Comparison of ENCODE assay signal across 9 mouse cellular contexts in the genomic region with DNA sequence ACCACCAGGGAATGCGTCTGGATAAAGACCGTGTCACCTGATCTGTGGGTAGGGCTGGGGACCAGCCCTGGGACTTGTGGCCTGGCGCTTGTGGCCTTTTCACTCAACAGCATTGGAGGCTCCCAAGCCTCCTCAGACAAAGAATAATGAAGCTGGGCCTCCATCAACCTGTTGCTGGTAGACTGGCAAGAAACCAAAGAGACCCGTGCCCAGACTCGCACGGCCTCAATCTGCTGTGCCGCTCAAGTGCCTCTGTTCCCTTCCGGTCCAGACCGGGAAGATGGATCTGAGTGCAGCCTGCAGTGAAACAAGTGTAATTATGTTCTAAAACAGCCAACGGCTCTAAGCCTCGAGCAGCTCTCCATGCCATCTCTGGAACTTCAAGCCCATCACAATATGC. TPM values are rescaled to one million over a fixed set of nuclear protein-coding genes. Genes with fewer than 3 reads are reported as not detected.
DNase-seq lines count a peak whose midpoint lies in the region; ATAC-seq and TF ChIP-seq lines count a peak whose summit lies in the region.
"Had no signal": no experiment of that assay in that cellular context is flagged by ENCODE, and none has a peak within 500 bp of the region (broad histone marks: within the 10 kb centered on the region; RNA-seq: fewer than 3 reads in every experiment).

No protein-coding gene starts in this region.

- H3K27me3 ChIP-seq in kidney, embryonic 15.5 days, result no peaks in the 10 kb centered on the region
- no peaks in the 10 kb centered on the region for H3K27me3 ChIP-seq in embryonic facial prominence, embryonic 13.5 days
- H3K27me3 ChIP-seq in hindbrain, postnatal 0 days (ENCODE audit: insufficient read depth, low read length), result no peaks in the 10 kb centered on the region
- H3K27me3 ChIP-seq in midbrain, embryonic 16.5 days (ENCODE audit: control insufficient read depth, insufficient read depth, low read depth, low read length), result no peaks in the 10 kb centered on the region

- H3K27ac ChIP-seq in kidney, embryonic 15.5 days, result peak overlapping the region; percentile 92
- H3K27ac ChIP-seq in embryonic facial prominence, embryonic 13.5 days, result peak overlapping the region; percentile 87
- H3K27ac ChIP-seq in hindbrain, postnatal 0 days, result peak overlapping the region; percentile 45; the same call in 1 of the 2 replicates
- 0 out of 2 replicates have a peak overlapping the region, but pooled peaks have one; percentile 23 for H3K27ac ChIP-seq in midbrain, embryonic 16.5 days (ENCODE audit: low read length)

- peaks cover 78% of the 10 kb centered on the region for H3K4me1 ChIP-seq in kidney, embryonic 15.5 days
- H3K4me1 ChIP-seq in embryonic facial prominence, embryonic 13.5 days, result peaks cover 76% of the 10 kb centered on the region
- H3K4me1 ChIP-seq in hindbrain, postnatal 0 days (ENCODE audit: insufficient read depth, low read length), result peaks cover 45% of the 10 kb centered on the region
- H3K4me1 ChIP-seq in midbrain, embryonic 16.5 days (ENCODE audit: control insufficient read depth, insufficient read depth, low read length), result peaks cover 78% of the 10 kb centered on the region

- DNase-seq in kidney, adult 8-10 months, result no peak
- DNase-seq in hindbrain, postnatal 0 days (ENCODE audit: low spot score), result peak; percentile 57
- DNase-seq in layer of hippocampus, adult 18-20 months (ENCODE audit: low spot score in 2 of 2), result no peak
- DNase-seq in cerebellum, adult 9-10 months, result no peak
- DNase-seq in kidney, postnatal 36 days, result no peak
- DNase-seq: retina, postnatal 1 day had no signal

- no peak for TF ChIP-seq CTCF in hindbrain, postnatal 0 days (IDR thresholded peaks at IDR 0.05; ENCODE audit: low read depth)

- ATAC-seq in kidney, embryonic 15.5 days (replicated peaks; ENCODE audit: low FRiP score), result no peak
- ATAC-seq in embryonic facial prominence, embryonic 13.5 days (ENCODE audit: insufficient number of reproducible peaks, insufficient read depth, low FRiP score, low TSS enrichment, low read depth), result no peak
- no peak for ATAC-seq in hindbrain, postnatal 0 days
- no peak for ATAC-seq in midbrain, embryonic 16.5 days

- no peaks in the 10 kb centered on the region for H3K36me3 ChIP-seq in kidney, embryonic 15.5 days
- no peaks in the 10 kb centered on the region for H3K36me3 ChIP-seq in embryonic facial prominence, embryonic 13.5 days
- H3K36me3 ChIP-seq in hindbrain, postnatal 0 days (ENCODE audit: insufficient read depth, low read length), result no peaks in the 10 kb centered on the region
- no peaks in the 10 kb centered on the region for H3K36me3 ChIP-seq in midbrain, embryonic 16.5 days (ENCODE audit: control insufficient read depth, insufficient read depth, low read length)

- peak overlapping the region; percentile 62 for H3K4me2 ChIP-seq in kidney, embryonic 15.5 days
- H3K4me2 ChIP-seq in embryonic facial prominence, embryonic 13.5 days, result peak overlapping the region; percentile 79
- H3K4me2 ChIP-seq in hindbrain, postnatal 0 days (ENCODE audit: low read depth, low read length), result peak overlapping the region; percentile 72
- peak overlapping the region; percentile 69 for H3K4me2 ChIP-seq in midbrain, embryonic 16.5 days (ENCODE audit: low read length)

- H3K4me3 ChIP-seq in kidney, embryonic 15.5 days (replicated peaks), result peak overlapping the region; percentile 73
- H3K4me3 ChIP-seq in embryonic facial prominence, embryonic 13.5 days, result peak overlapping the region; percentile 74
- no peak overlapping the region for H3K4me3 ChIP-seq in hindbrain, postnatal 0 days (ENCODE audit: low read length)
- H3K4me3 ChIP-seq in midbrain, embryonic 16.5 days (ENCODE audit: low read depth, low read length), result no peak overlapping the region

- H3K9me3 ChIP-seq in kidney, embryonic 15.5 days (replicated peaks), result no peaks in the 10 kb centered on the region
- H3K9me3 ChIP-seq in embryonic facial prominence, embryonic 13.5 days, result no peaks in the 10 kb centered on the region
- H3K9me3 ChIP-seq in hindbrain, postnatal 0 days (ENCODE audit: low read length), result no peaks in the 10 kb centered on the region
- no peaks in the 10 kb centered on the region for H3K9me3 ChIP-seq in midbrain, embryonic 16.5 days (replicated peaks; ENCODE audit: control insufficient read depth, low read length, poor library complexity, severe bottlenecking)

- WGBS in kidney, embryonic 15.5 days, result 28% methylated on average over 11 of the region's 11 CpGs
- 22% methylated on average over 11 of the region's 11 CpGs for WGBS in embryonic facial prominence, embryonic 13.5 days
- WGBS in hindbrain, postnatal 0 days, result 32% methylated on average over 11 of the region's 11 CpGs
- WGBS in midbrain, embryonic 16.5 days, result 36% methylated on average over 11 of the region's 11 CpGs

- peak overlapping the region; percentile 29; the same call in 1 of the 2 replicates for H3K9ac ChIP-seq in kidney, embryonic 15.5 days
- peak overlapping the region; percentile 49 for H3K9ac ChIP-seq in embryonic facial prominence, embryonic 13.5 days
- H3K9ac ChIP-seq in hindbrain, postnatal 0 days (replicated peaks; ENCODE audit: low read length), result no peak overlapping the region
- no peak overlapping the region for H3K9ac ChIP-seq in midbrain, embryonic 16.5 days (ENCODE audit: low read depth, low read length)

RNA-seq across cellular contexts. Expression of a gene that starts 52.7 kb away (rescaled TPM):
- 106 and 110 TPM in 2 replicates for polyA plus RNA-seq in kidney, embryonic 15.5 days (2015; fragmentation: Nextera tagmentation; extraction: Ambion mirVana)
- 148 TPM in 2 replicates for polyA plus RNA-seq in embryonic facial prominence, embryonic 13.5 days (2015; fragmentation: Nextera tagmentation; extraction: Ambion mirVana)
- 85.4 and 88.5 TPM in 2 replicates for total RNA-seq in hindbrain, postnatal 0 days (2014; rRNA removed)
- 49.4 and 53.2 TPM in 2 replicates for polyA plus RNA-seq in hindbrain, postnatal 0 days (2015; fragmentation: Nextera tagmentation; extraction: Ambion mirVana)
- polyA plus RNA-seq in midbrain, embryonic 16.5 days (2015; fragmentation: Nextera tagmentation; extraction: Ambion mirVana), result 49.2 and 51.0 TPM in 2 replicates
- 10 to 100 TPM; 46.9 to 49.2 TPM for total RNA-seq in layer of hippocampus, adult 18-20 months (2021)

Comparison
In these comparisons a context has a peak if more than half of its experiments do, and no peak if none do; other contexts are left out.
1. H3K27ac ChIP-seq: peak in every context shown above with its lines; median percentile 92 in kidney, embryonic 15.5 days; 87 in embryonic facial prominence, embryonic 13.5 days; 45 in hindbrain, postnatal 0 days; 23 in midbrain, embryonic 16.5 days.
2. H3K4me3 ChIP-seq: peak in kidney, embryonic 15.5 days (single experiment) and embryonic facial prominence, embryonic 13.5 days (single experiment); none in hindbrain, postnatal 0 days (single experiment) and midbrain, embryonic 16.5 days (single experiment).
3. H3K9ac ChIP-seq: peak in kidney, embryonic 15.5 days (single experiment) and embryonic facial prominence, embryonic 13.5 days (single experiment); none in hindbrain, postnatal 0 days (single experiment) and midbrain, embryonic 16.5 days (single experiment).
4. Peak in every context shown above with its lines, with median percentiles within 50 percentile points of each other: H3K4me2 ChIP-seq.